Mouse (Mus musculus) small intestine, adult 2 months (tissue): ENCODE results near the gene Vmn1r225. TPM values are rescaled to one million over a fixed set of nuclear protein-coding genes. Genes with fewer than 3 reads are reported as not detected.
"Not testable (repeated sequence)": the region's sequence is repeated elsewhere in the genome, so short reads cannot be mapped to it uniquely, and the experiment has no call there.

Source experiments
- H3K27ac ChIP-seq: fragments of 200-500 bp; 2 replicates; pipeline ENCODE4 v1.5.1; 2012; ENCODE audit warnings: low read depth, low read length, control low read depth, inconsistent platforms; ENCODE audit not compliant: insufficient read depth
- H3K27me3 ChIP-seq: fragments of 200-500 bp; 2 replicates; pipeline ENCODE4 v1.6.1; 2012; ENCODE audit warnings: mild to moderate bottlenecking, moderate library complexity, low read length, inconsistent platforms; ENCODE audit not compliant: control insufficient read depth, insufficient read depth
- H3K36me3 ChIP-seq: fragments of 200-500 bp; 2 replicates; pipeline ENCODE4 v1.6.1; 2012; ENCODE audit warnings: mild to moderate bottlenecking, low read length, control low read depth, inconsistent platforms; ENCODE audit not compliant: control insufficient read depth, insufficient read depth
- H3K4me1 ChIP-seq: fragments of 200-500 bp; 2 replicates; pipeline ENCODE4 v1.6.1; 2012; ENCODE audit warnings: low read length, inconsistent platforms, mixed read lengths; ENCODE audit not compliant: control insufficient read depth, insufficient read depth, insufficient read length
- H3K4me3 ChIP-seq: fragments of 200-500 bp; 2 replicates; pipeline ENCODE4 v1.5.1; 2012; ENCODE audit warnings: low read depth, mild to moderate bottlenecking, control low read depth, inconsistent platforms, low read length, moderate library complexity
- CTCF ChIP-seq: fragments of 200-500 bp; IDR thresholded peaks from 2 replicates; pipeline ENCODE4 v1.5.1; 2012; ENCODE audit warnings: low read depth, mild to moderate bottlenecking, control low read depth, inconsistent platforms, low read length, moderate library complexity, mixed read lengths; ENCODE audit not compliant: insufficient replicate concordance, insufficient read length; ENCODE audit errors: extremely low read depth
- POLR2A ChIP-seq: fragments of 200-500 bp; IDR thresholded peaks from 2 replicates; pipeline ENCODE4 v1.6.1; 2012; ENCODE audit warnings: low read depth, mild to moderate bottlenecking, control low read depth, inconsistent platforms, low read length, moderate library complexity
- WGBS: fragments of 180-500 bp; shearing (Covaris S2); methylation state at CpG from one replicate; pipeline ENCODE4 v1.1.7; 2018; 5-methylcytosine and 5-hydroxymethylcytosine counted together
- polyA plus RNA-seq: library from polyadenylated mRNA; depleted of rRNA; stranded (reverse); fragments of >200 nt; gene quantifications from 2 replicates; pipeline ENCODE4 v1.2.3, GENCODE M21; 2012; rRNA removed

Gene Vmn1r225
- polyA plus RNA-seq: not detected in 2 replicates

DNA sequence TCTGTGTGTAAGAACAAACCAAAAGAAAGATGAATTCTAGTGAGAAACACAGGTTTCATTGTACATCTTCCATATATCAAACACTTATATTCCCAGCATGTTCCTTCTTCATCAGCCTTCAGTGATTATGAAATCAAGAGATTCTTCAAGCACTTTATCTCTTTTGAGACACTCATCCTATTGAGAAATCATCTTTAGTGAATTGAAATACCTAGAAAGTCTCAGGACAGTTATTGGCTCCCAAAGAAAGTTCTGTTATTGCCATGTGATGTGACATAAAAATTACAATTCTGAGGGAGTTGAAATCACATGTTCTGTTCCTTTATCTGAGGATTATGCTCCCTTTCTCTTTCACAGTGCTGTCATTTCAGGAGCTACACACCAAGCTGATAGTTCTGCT, at the start of gene Vmn1r225:
Vmn1r225 (plus strand) TSS at position 301 of the 400 bp plus-strand sequence.
- H3K27me3 ChIP-seq: no peaks in the 10 kb centered on the region
- H3K4me1 ChIP-seq: no peaks in the 10 kb centered on the region
- no peak within 1 kb of the TSS for H3K4me3 ChIP-seq
- TF ChIP-seq POLR2A (no peak), CTCF (no peak)
- H3K27ac ChIP-seq: no peak within 1 kb of the TSS
- no peaks in the 10 kb centered on the region for H3K36me3 ChIP-seq

DNA sequence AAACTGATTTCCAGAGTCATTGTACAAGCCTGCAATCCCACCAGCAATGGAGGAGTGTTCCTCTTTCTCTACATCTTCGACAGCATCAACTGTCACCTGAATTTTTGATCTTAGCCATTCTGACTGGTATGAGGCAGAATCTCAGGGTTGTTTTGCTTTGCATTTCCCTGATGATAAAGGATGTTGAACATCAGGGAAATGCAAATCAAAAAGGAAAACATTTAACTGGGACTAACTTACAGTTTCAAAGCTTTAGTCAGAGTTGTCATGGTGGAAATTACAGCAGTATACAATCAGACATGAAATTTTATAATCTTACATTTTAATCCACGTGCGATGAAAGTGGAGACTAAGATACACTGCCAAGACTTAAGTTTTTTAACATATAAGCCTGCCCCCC, 24.6 kb upstream of the Vmn1r225 start:
- H3K4me1 ChIP-seq: no peaks in the 10 kb centered on the region
- TF ChIP-seq CTCF (no peak), POLR2A (no peak)
- H3K4me3 ChIP-seq: no peak overlapping the region
- H3K36me3 ChIP-seq: no peaks in the 10 kb centered on the region
- WGBS: 72% methylated on average over 3 of the region's 3 CpGs
- H3K27me3 ChIP-seq: no peaks in the 10 kb centered on the region
- H3K27ac ChIP-seq: no peak overlapping the region

DNA sequence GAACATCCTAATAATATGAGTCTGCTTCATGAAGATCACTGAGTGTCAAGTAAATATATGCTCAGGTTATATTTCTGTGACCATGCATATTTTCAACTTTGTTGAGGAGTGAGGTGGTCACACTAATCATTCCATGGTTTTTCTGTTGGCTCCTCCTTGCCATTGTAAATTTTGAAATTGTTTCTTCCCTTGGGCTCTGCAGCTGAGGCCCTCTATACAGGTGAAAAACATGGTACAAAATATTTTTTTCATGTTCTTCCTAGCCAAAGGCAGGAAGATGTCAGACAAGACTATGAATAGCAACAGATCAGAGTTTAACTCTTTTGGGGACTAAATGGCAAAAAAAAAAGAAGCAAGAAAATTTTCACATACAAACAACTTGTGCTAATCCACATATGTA, 16.7 kb upstream of the Vmn1r225 start, which contains the start of gene Vmn2r108:
Vmn2r108 (minus strand) TSS at position 101 of the 400 bp plus-strand sequence.
- Histone ChIP-seq H3K27me3 (no peaks in the 10 kb centered on the region), H3K4me3 (no peak within 1 kb of the TSS), H3K4me1 (no peaks in the 10 kb centered on the region), H3K27ac (no peak within 1 kb of the TSS), H3K36me3 (no peaks in the 10 kb centered on the region)
- TF ChIP-seq CTCF (no peak), POLR2A (no peak)

DNA sequence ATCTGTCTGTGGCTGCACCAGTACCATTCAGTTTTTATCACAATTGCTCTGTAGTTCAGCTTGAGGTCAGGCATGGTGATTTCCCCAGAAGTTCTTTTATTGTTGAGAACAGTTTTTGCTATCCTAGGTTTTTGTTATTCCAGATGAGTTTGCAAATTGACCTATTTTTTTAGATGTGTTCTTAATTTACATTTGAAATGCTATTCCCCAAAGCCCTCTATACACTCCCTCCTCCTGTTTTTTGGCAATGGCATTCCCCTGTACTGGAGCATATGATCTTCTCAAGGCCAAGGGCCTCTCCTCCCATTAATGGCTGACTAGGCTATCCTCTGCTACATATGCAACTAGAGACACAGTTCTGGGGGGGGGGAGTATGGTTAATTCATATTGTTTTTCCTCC, 10.3 kb downstream of the Vmn1r225 start:
- not testable (repeated sequence) for H3K4me3 ChIP-seq, H3K27me3 ChIP-seq, H3K4me1 ChIP-seq

More for the DNA sequence above, 10.3 kb downstream of the Vmn1r225 start:
- not testable (repeated sequence) for H3K36me3 ChIP-seq, H3K27ac ChIP-seq

Other genes starting within 250 kb of the Vmn1r225 start
- gene Vmn2r106, start 212.6 kb upstream of the Vmn1r225 start, polyA plus RNA-seq: not detected in 2 replicates
- gene Vmn2r107, start 152.9 kb upstream of the Vmn1r225 start, polyA plus RNA-seq: not detected in 2 replicates
- gene Vmn1r224, start 84.0 kb upstream of the Vmn1r225 start, polyA plus RNA-seq: not detected in 2 replicates
- not detected in 2 replicates for gene Vmn2r108, start 16.8 kb upstream of the Vmn1r225 start, polyA plus RNA-seq
- not detected in 2 replicates for gene Vmn2r109, start 66.6 kb downstream of the Vmn1r225 start, polyA plus RNA-seq
- not detected in 2 replicates for gene Vmn2r110, start 98.3 kb downstream of the Vmn1r225 start, polyA plus RNA-seq
- not detected in 2 replicates for gene Fpr-rs3, start 126.7 kb downstream of the Vmn1r225 start, polyA plus RNA-seq
- gene Vmn1r226, start 184.7 kb downstream of the Vmn1r225 start, polyA plus RNA-seq: not detected in 2 replicates
- not detected in 2 replicates for gene Vmn1r227, start 231.7 kb downstream of the Vmn1r225 start, polyA plus RNA-seq